Mouse (Mus musculus) monocyte, adult 5-6 weeks (primary cell): ENCODE measurements at regions not wholly inside any gene's neighbourhood (a gene's known extent, or its start where the extent isn't known, plus 50 kb on each side); places are given as distances from the start of the nearest gene placed in this dataset.

Experiments
- ATAC-seq: fragments of 153-309, 156-312 bp; replicated peaks from 2 replicates; pipeline ENCODE4 v1.8.0; 2017; ENCODE audit warnings: mild to moderate bottlenecking; ENCODE audit not compliant: low TSS enrichment, insufficient number of reproducible peaks, severe bottlenecking, poor library complexity, low FRiP score

- ATAC-seq: no peak
Observed at GRCm38 (mm10) chr11:112880736-112881135, 98.7 kb downstream of the Sox9 start.

- ATAC-seq: no peak
Observed at GRCm38 (mm10) chr11:112885336-112885940, 103.4 kb downstream of the Sox9 start.

- no peak for ATAC-seq
Observed at GRCm38 (mm10) chr11:112886139-112886538, 104.1 kb downstream of the Sox9 start.

- ATAC-seq: no peak
Observed at GRCm38 (mm10) chr11:112889760-112890159, 107.7 kb downstream of the Sox9 start.

- ATAC-seq: no peak
Observed at GRCm38 (mm10) chr11:112897597-112897996, 115.6 kb downstream of the Sox9 start.

- no peak for ATAC-seq
Observed at GRCm38 (mm10) chr11:112902618-112903017, 120.6 kb downstream of the Sox9 start.

- ATAC-seq: no peak
Observed at GRCm38 (mm10) chr11:112910309-112910708, 128.3 kb downstream of the Sox9 start.

GRCm38 (mm10) chr11:112912875-112913274 is 130.9 kb downstream of the Sox9 start:
- no peak for ATAC-seq

GRCm38 (mm10) chr11:112916923-112917322 is 134.9 kb downstream of the Sox9 start:
- ATAC-seq: no peak

GRCm38 (mm10) chr11:112920131-112920530 is 138.1 kb downstream of the Sox9 start:
- no peak for ATAC-seq

- ATAC-seq: no peak
Observed at GRCm38 (mm10) chr11:112924577-112924976, 142.6 kb downstream of the Sox9 start.

- ATAC-seq: no peak
Observed at GRCm38 (mm10) chr11:112925140-112925539, 143.1 kb downstream of the Sox9 start.

- no peak for ATAC-seq
Observed at GRCm38 (mm10) chr11:112926330-112927025, 144.5 kb downstream of the Sox9 start.

- no peak for ATAC-seq
Observed at GRCm38 (mm10) chr11:112930186-112930808, 148.3 kb downstream of the Sox9 start.

- no peak for ATAC-seq
Observed at GRCm38 (mm10) chr11:112938035-112938434, 156.0 kb downstream of the Sox9 start.

- ATAC-seq: no peak
Observed at GRCm38 (mm10) chr11:112951421-112951820, 169.4 kb downstream of the Sox9 start.

GRCm38 (mm10) chr11:112952356-112952755 is 170.3 kb downstream of the Sox9 start:
- ATAC-seq: no peak

- ATAC-seq: no peak
Observed at GRCm38 (mm10) chr11:112953491-112953890, 171.5 kb downstream of the Sox9 start.

GRCm38 (mm10) chr11:112956748-112957440 is 174.9 kb downstream of the Sox9 start:
- no peak for ATAC-seq
